Mouse (Mus musculus): ENCODE data around the gene Gpr26.

DNA sequence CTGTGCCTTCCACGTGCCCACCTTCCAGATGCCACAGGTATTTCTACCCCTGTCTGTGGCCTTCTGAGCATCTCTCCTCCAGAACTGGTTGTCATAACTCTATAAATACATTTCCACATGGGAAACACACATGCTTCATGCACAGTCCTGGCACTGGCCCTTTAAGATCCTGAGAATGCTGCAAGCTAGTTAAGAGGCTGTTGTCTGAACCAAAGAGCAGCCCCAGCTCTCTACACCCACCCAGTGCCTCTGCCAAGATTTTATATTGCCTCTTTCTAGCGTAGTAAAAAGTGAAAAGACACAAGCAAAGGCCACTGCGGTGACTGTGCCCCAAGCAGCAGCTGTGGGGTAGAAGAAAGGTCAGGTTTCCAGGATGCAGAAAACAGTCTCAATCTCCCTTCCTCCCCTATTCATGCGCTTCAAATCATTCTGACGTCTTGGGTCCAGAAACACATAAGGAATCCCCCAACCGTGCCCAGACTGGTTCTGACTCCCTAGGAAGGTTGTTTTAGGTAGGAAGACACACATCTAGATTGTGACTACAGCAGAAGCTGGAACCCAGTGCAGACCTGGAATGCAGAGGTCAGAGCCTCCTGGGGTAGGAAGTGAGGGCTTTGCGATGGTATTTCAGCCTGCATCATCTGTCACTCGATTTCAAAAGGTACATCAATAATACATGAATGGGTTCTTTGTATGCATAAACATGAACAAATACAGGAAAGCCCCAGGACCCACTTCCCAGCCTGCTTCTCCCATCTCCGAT, 38.8 kb upstream of the Gpr26 start:
- TF ChIP-seq CTCF (IDR thresholded peaks at IDR 0.05; ENCODE audit: borderline replicate concordance, insufficient read depth, low read length): no peak
- no peak for TF ChIP-seq POLR2A (IDR thresholded peaks at IDR 0.05; ENCODE audit: low read depth, low read length)
